Mouse (Mus musculus) embryonic facial prominence, embryonic 13.5 days (tissue): ENCODE measurements around the gene Klhl36. TPM values are rescaled to one million over a fixed set of nuclear protein-coding genes. Genes with fewer than 3 reads are reported as not detected.

Source experiments
- ATAC-seq: fragments of 200-750 bp; cut with Nextera tagmentation; 2 replicates; pipeline ENCODE4 v1.8.0; 2017; ENCODE audit warnings: low read depth; ENCODE audit not compliant: insufficient number of reproducible peaks, insufficient read depth, low FRiP score, low TSS enrichment
- H3K27ac ChIP-seq: fragments of 300-500 bp; sonication (generic); 2 replicates; pipeline ENCODE4 v1.5.1; 2015; ENCODE audit warnings: moderate library complexity, mild to moderate bottlenecking, inconsistent platforms
- H3K27me3 ChIP-seq: fragments of 300-500 bp; sonication (generic); 2 replicates; pipeline ENCODE4 v1.6.1; 2015; ENCODE audit warnings: mild to moderate bottlenecking, inconsistent platforms
- H3K36me3 ChIP-seq: fragments of 300-500 bp; sonication (generic); 2 replicates; pipeline ENCODE4 v1.6.1; 2015; ENCODE audit warnings: mild to moderate bottlenecking, inconsistent platforms
- H3K4me1 ChIP-seq: fragments of 300-500 bp; sonication (generic); 2 replicates; pipeline ENCODE4 v1.6.1; 2015; ENCODE audit warnings: inconsistent platforms
- H3K4me2 ChIP-seq: fragments of 300-500 bp; sonication (generic); 2 replicates; pipeline ENCODE4 v1.6.1; 2015; ENCODE audit warnings: moderate library complexity, mild to moderate bottlenecking, inconsistent platforms
- H3K4me3 ChIP-seq: fragments of 300-500 bp; sonication (generic); 2 replicates; pipeline ENCODE4 v1.5.1; 2015; ENCODE audit warnings: mild to moderate bottlenecking, inconsistent platforms
- H3K9ac ChIP-seq: fragments of 300-500 bp; sonication (generic); 2 replicates; pipeline ENCODE4 v1.6.1; 2015; ENCODE audit warnings: mild to moderate bottlenecking, inconsistent platforms
- H3K9me3 ChIP-seq: fragments of 300-500 bp; sonication (generic); 2 replicates; pipeline ENCODE4 v1.6.1; 2016; ENCODE audit warnings: inconsistent platforms
- WGBS: fragments of 180-500 bp; shearing (Covaris S2); methylation state at CpG from one replicate; pipeline ENCODE4 v1.1.7; 2015; ENCODE audit warnings: mixed read lengths; 5-methylcytosine and 5-hydroxymethylcytosine counted together
- polyA plus RNA-seq: library from polyadenylated mRNA; unstranded; fragments of >200 nt; fragmentation: Nextera tagmentation; extraction: Ambion mirVana; gene quantifications from 2 replicates; pipeline ENCODE4 v1.2.1, GENCODE M21; 2015

The Klhl36 gene
- polyA plus RNA-seq: 8.4 and 11.6 TPM in 2 replicates

DNA sequence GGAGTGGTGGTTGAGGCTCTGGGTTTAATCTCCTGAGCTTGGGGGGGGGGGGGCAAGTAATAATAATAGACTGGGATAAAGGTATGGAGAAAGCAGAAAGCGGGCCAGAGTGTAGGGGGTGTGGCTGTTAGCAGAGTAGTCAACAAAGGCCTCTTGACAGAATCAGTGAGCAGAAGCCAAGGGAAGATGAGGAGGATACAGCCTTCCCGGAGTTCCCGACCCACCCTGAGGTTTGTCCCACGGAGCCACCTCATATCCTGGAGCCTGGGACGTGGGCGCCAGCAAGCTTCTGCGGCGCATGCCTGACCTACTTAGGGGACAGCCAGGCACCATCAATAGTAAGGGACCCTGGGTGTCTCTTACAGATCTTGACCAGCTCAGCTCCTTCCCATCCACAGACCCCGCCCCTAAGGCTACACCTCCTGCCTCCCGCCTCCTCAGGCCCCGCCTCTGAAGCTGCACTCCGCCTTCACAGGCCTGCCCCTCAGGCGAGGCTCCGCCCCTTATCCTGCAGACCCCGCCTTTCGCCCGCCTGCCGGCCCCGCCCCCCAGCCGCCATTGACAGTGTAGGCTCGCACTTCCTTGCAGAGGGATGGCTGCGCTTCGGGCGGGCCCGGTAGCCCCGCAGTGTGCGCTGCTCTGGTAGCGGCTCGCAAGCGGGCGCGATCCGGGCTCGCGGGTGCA lies at the start of gene Klhl36:
Klhl36 (plus strand) TSS at position 561 of the 684 bp plus-strand sequence.
- Histone ChIP-seq H3K9me3 (no peaks in the 10 kb centered on the region), H3K27ac (peak within 1 kb of the TSS; percentile 49; the same call in 1 of the 2 replicates), H3K27me3 (peaks cover 40% of the 10 kb centered on the region), H3K4me2 (peak within 1 kb of the TSS; percentile 91), H3K4me1 (peaks cover 15% of the 10 kb centered on the region), H3K36me3 (no peaks in the 10 kb centered on the region), H3K4me3 (peak within 1 kb of the TSS; percentile 76), H3K9ac (peak within 1 kb of the TSS; percentile 81)
- peak; percentile 90 for ATAC-seq
- under 1% methylated on average over 35 of the region's 35 CpGs for WGBS

DNA sequence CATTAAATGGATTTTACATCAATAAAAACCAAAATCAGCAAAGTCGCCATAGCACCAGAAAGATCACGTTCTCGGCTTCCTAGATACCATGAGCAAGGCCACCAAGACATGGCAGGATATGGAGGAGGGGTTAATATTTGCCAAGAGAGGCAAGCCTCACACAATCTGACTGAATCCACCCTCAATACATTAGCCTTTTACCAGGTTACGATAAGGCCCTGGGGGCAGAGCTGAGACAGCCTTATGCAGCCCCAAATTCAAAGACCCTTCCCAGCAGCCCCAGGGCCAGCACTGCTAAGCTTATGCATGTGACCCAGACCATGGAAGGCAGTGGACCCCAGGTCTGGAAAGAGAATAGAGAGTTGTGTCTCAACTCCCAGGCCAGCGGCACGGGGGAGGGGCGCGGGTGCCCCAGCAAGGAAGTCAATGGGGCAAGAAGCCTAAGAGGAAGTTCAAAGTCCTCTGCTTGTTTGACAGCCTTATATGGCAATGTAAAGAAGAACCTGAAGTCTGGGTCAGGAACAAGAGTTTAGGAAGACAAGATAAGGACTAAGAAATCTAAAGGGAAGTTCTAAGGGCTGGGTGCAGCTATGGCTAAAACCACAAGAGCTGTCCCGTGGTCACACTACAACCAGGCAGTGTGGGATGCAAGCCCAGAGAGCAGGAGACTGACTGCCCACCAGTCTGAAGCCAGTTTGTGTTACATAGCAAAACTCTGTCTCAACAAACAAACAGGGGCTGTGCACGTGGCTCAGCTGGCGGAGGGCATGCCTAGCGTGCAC lies 49.2 kb upstream of the Klhl36 start:
- Histone ChIP-seq H3K27ac (peak overlapping the region; percentile 35; the same call in 1 of the 2 replicates), H3K4me2 (no peak overlapping the region), H3K9ac (no peak overlapping the region), H3K4me3 (no peak overlapping the region), H3K27me3 (no peaks in the 10 kb centered on the region), H3K4me1 (peaks cover 34% of the 10 kb centered on the region), H3K9me3 (no peaks in the 10 kb centered on the region), H3K36me3 (peaks cover 13% of the 10 kb centered on the region)
- WGBS: 63% methylated on average over 12 of the region's 12 CpGs
- ATAC-seq: no peak

DNA sequence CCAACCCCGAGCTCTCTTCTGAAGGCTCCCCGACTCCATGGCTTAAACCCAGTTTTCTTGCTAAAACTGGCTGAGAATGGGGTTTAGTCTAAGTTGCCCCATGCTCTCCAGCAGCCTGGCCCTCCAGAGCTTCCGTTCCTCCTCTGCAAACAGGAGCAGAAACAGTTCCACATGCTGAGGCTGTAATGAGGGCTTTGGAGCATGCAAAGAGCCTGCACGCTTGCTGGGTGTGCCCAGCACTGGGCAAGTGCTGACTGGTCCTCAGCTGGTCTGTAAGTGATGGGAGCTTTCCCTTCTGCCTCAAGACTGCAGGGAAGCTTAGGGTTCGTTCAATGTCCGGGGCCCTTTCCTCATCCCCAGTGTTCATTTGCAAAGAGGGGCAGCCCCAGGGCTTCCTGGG lies 45.8 kb upstream of the Klhl36 start:
- Histone ChIP-seq H3K36me3 (peaks cover 13% of the 10 kb centered on the region; the same call in 1 of the 2 replicates), H3K27me3 (no peaks in the 10 kb centered on the region), H3K4me3 (no peak overlapping the region), H3K27ac (no peak overlapping the region), H3K4me1 (peaks cover 28% of the 10 kb centered on the region), H3K4me2 (no peak overlapping the region), H3K9me3 (no peaks in the 10 kb centered on the region), H3K9ac (no peak overlapping the region)
- ATAC-seq: no peak
- WGBS: 66% methylated on average over 6 of the region's 6 CpGs

DNA sequence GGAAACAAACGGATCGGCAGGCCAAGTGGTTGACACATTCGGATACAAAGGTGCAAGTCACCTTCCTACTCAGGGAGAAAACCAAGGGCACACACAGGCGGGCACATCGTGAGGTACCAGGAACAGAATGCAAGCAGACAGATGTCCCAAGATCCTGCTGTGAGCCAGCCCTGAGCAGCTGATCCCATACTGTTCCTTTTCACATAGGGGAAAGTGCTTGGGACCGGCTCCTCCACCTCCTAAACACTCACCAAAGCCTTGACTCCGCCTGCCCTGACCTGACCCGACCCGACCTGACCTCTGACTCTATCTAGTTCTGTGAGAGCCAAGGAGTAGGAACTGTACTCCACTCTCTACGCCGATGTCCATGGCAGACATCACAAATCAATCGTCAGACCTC lies 44.6 kb upstream of the Klhl36 start:
- H3K9ac ChIP-seq: no peak overlapping the region
- H3K27me3 ChIP-seq: no peaks in the 10 kb centered on the region
- no peaks in the 10 kb centered on the region for H3K9me3 ChIP-seq
- peaks cover 28% of the 10 kb centered on the region for H3K4me1 ChIP-seq
- H3K4me2 ChIP-seq: no peak overlapping the region
- H3K36me3 ChIP-seq: peaks cover 24% of the 10 kb centered on the region
- H3K27ac ChIP-seq: no peak overlapping the region
- 27% methylated on average over 12 of the region's 12 CpGs for WGBS
- ATAC-seq: no peak
- no peak overlapping the region for H3K4me3 ChIP-seq

DNA sequence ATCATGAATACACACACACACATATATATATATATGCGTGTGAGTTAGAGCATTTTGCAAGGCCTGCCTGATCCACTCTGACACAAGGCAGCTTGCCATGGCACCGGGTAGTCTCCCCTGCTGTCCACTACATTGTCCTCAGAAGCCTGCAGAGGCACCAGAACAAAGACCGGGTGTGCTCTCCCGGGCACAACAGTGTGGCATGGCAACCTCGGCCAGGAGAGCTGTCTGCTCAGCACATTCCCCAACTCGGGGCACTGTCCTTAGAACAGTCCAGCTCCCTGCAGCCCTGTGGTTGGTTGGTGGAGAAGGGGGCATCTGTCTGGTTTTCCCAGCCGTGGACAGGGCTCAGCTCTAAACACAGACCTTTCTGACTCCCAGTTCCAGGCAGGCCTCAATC lies 42.8 kb upstream of the Klhl36 start:
- ATAC-seq: no peak
- Histone ChIP-seq H3K27me3 (no peaks in the 10 kb centered on the region), H3K9ac (no peak overlapping the region), H3K36me3 (peaks cover 24% of the 10 kb centered on the region), H3K9me3 (no peaks in the 10 kb centered on the region), H3K4me1 (peaks cover 23% of the 10 kb centered on the region), H3K4me2 (no peak overlapping the region), H3K4me3 (no peak overlapping the region), H3K27ac (no peak overlapping the region)
- 77% methylated on average over 7 of the region's 7 CpGs for WGBS

DNA sequence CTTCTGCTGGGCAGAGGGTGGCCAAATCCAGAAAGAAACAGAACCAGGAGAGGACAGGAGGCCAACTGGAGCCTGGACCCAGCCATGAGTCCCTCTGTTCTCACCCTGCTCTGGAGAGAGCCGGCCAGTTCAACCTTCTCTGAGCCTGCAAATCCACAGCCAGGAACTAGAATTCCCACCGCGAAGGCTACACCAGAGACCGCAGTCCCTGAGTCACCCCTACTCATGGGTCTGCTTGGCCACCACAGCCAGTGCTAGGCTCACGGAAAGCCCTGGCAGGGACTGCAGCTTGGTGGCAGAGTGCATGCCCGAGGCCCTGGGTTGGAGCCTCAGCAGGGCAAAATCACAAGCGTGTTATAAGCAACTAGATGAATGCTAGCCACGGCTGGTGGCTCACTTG lies 42.1 kb upstream of the Klhl36 start:
- H3K27ac ChIP-seq: no peak overlapping the region; the same call in 1 of the 2 replicates
- ATAC-seq: no peak
- no peaks in the 10 kb centered on the region for H3K27me3 ChIP-seq
- no peak overlapping the region for H3K4me2 ChIP-seq
- peaks cover 23% of the 10 kb centered on the region for H3K36me3 ChIP-seq
- no peak overlapping the region for H3K4me3 ChIP-seq
- H3K9me3 ChIP-seq: no peaks in the 10 kb centered on the region
- peaks cover 27% of the 10 kb centered on the region for H3K4me1 ChIP-seq
- 89% methylated on average over 8 of the region's 8 CpGs for WGBS
- no peak overlapping the region for H3K9ac ChIP-seq

DNA sequence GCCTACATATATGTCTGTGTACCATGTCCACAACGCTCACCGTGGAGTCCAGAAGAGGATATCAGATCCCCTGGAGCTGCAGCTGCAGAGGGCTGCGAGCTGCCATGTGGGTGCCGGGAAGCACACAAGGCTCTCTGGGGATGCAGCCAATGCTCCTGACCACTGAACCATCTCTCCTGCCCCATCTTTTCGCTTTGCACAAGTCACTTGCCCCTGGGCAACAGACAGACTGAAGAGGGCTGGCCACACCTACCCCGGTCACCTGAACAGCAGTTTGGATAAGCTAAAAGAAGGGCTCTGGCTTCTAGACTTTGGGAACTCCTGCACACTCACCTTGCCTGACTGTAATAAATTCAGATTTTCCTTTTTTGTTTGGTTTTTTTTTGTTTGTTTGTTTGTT lies 40.4 kb upstream of the Klhl36 start:
- H3K36me3 ChIP-seq: peaks cover 19% of the 10 kb centered on the region
- H3K27ac ChIP-seq: no peak overlapping the region
- no peak for ATAC-seq
- H3K9ac ChIP-seq: no peak overlapping the region
- H3K27me3 ChIP-seq: no peaks in the 10 kb centered on the region
- peaks cover 22% of the 10 kb centered on the region for H3K4me1 ChIP-seq
- 90% methylated on average over 6 of the region's 6 CpGs for WGBS
- H3K4me3 ChIP-seq: no peak overlapping the region
- H3K9me3 ChIP-seq: no peaks in the 10 kb centered on the region
- no peak overlapping the region for H3K4me2 ChIP-seq

DNA sequence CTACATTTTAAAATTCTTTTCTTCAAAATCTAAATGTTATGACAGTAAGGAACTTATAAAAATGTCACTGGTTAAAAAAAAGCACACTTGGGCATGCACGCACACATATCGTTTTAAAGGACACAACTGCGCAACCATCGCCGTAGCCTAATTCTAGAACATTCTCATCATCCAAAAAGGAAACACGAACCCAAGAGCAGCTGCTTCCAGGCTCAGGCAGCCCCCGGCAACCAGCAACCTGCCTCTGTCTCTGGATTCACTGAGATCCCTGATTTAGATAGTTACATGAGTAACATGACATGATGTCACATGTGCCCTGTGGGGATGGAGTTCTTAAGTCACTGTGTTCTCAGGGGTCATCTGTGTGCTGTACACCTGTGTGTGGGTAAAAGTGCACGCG lies 38.8 kb upstream of the Klhl36 start:
- H3K4me3 ChIP-seq: no peak overlapping the region
- no peak overlapping the region for H3K9ac ChIP-seq
- ATAC-seq: no peak
- H3K27me3 ChIP-seq: no peaks in the 10 kb centered on the region
- peaks cover 22% of the 10 kb centered on the region for H3K4me1 ChIP-seq
- no peak overlapping the region for H3K4me2 ChIP-seq
- no peaks in the 10 kb centered on the region for H3K9me3 ChIP-seq
- no peak overlapping the region for H3K27ac ChIP-seq
- WGBS: 87% methylated on average over 9 of the region's 9 CpGs
- H3K36me3 ChIP-seq: peaks cover 19% of the 10 kb centered on the region

DNA sequence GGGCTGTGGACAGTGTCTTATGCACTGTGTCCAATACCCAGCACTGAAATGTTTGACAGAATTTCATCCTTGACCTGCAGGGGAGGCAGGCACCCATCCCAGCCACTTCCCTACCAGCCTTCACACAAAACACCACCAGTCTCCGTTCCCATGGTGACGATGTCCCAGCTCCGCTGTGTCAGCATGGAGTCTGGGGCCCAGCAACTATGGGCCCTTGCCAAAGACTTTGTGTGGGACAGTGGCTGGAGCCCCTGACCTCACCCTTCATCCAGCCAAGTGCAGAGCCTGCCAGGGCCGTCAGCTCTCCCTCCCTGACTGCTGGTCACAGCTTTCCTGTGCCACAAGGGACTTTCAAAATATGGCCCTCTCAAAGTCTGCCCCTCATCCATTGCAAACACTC lies 38.0 kb upstream of the Klhl36 start:
- Histone ChIP-seq H3K4me2 (no peak overlapping the region), H3K27ac (no peak overlapping the region), H3K4me3 (no peak overlapping the region), H3K4me1 (peaks cover 30% of the 10 kb centered on the region), H3K36me3 (peaks cover 19% of the 10 kb centered on the region), H3K9me3 (no peaks in the 10 kb centered on the region), H3K27me3 (no peaks in the 10 kb centered on the region), H3K9ac (no peak overlapping the region)
- no peak for ATAC-seq
- 76% methylated on average over 4 of the region's 4 CpGs for WGBS

DNA sequence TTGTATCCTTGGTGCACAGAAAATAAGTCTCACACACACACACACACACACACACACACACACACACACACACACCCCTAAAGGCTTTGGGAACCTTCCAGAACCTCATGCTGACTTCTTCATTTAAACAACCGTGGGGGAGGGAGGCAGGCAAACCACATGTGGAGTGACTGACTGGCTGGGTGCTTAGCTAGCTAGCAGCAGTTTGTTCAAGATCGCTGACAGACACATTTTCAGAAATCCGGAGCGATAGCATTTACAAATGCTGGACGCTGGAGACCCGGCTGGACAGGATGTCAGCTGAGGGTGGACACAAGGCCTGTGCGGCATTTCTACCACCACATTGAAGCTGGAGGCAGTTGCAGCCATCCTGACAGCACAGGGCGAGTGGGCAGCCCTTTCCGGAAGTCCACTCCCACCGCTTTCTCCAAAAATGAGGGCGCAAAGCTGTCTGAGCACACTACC lies 37.2 kb upstream of the Klhl36 start:
- Histone ChIP-seq H3K27me3 (no peaks in the 10 kb centered on the region), H3K9ac (0 out of 2 replicates have a peak overlapping the region, but pooled peaks have one; percentile 27), H3K4me2 (no peak overlapping the region), H3K9me3 (no peaks in the 10 kb centered on the region), H3K4me3 (no peak overlapping the region), H3K4me1 (peaks cover 37% of the 10 kb centered on the region), H3K27ac (peak overlapping the region; percentile 39; the same call in 1 of the 2 replicates), H3K36me3 (peaks cover 18% of the 10 kb centered on the region)
- 74% methylated on average over 11 of the region's 11 CpGs for WGBS
- no peak for ATAC-seq

DNA sequence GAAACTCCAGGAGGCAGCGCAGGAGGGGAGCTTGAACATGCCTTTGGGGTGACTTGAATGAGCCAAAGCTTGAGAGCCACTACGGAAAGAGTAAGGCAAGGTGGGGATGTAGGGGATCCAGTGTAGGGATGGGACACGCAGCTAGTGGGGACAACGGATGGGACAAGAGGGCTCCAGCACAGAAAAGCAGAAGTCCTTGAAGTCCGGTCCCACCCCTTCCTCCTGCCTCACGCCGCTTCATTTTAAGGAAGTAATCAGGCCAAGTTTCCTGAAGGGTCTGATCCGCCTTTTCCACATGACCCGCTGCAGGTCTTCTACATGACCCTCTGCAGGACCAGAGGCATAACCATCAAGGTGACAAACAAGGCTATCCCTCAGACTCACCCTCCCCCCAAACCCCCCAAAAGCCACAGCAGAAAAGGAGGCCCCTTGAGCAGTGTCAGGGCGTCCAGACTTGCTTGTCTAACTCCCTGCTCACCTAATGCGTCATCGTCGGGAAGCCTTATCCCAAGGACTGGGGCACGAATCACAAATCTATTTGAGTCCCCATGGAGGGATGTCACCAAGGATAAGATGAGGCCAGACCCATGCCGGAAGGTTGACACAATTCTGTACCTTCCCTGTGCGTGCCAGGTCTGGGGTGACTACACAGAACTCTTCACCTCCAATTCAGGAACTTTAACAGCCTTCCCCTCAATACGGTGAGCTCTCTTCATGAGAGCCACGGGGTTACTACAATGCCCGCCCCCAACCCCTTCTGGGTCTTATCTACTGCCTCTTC lies 35.9 kb upstream of the Klhl36 start:
- Histone ChIP-seq H3K4me2 (no peak overlapping the region), H3K4me1 (peaks cover 50% of the 10 kb centered on the region), H3K9me3 (no peaks in the 10 kb centered on the region), H3K9ac (no peak overlapping the region), H3K36me3 (peaks cover 11% of the 10 kb centered on the region), H3K4me3 (no peak overlapping the region), H3K27ac (no peak overlapping the region), H3K27me3 (no peaks in the 10 kb centered on the region)
- no peak for ATAC-seq
- WGBS: 82% methylated on average over 19 of the region's 19 CpGs
